Mouse (Mus musculus): ENCODE data around the gene Csnk2a2. TPM values are rescaled to one million over a fixed set of nuclear protein-coding genes. Genes with fewer than 3 reads are reported as not detected.
A peak's percentile ranks its signal among the peaks of the same experiment; 100 is the strongest.

The Csnk2a2 gene
- total and polyA plus RNA-seq, 2 experiments, result 10.1 to 13.2 TPM

- WGBS, result 25% methylated on average over 12 of the region's 12 CpGs
- TF ChIP-seq CTCF (IDR thresholded peaks at IDR 0.05; ENCODE audit: low read depth, low read length) (peak; percentile 70; the same call in 1 of the 2 replicates), POLR2A (IDR thresholded peaks at IDR 0.05; ENCODE audit: extremely low read depth, insufficient read depth, low read length) (no peak)
- peak overlapping the region; percentile 15; the same call in 1 of the 2 replicates for H3K9ac ChIP-seq (ENCODE audit: low read depth, low read length)
- H3K79me2 ChIP-seq (ENCODE audit: control insufficient read depth, insufficient read depth, low read length), result peaks cover 37% of the 10 kb centered on the region
- H3K4me3 ChIP-seq (ENCODE audit: insufficient read depth, low read depth, low read length), result no peak overlapping the region
- H3K36me3 ChIP-seq (ENCODE audit: control insufficient read depth, insufficient read depth, low read length), result no peaks in the 10 kb centered on the region
- DNase-seq (ENCODE audit: extremely low read depth, low read depth, low spot score), result peak; percentile 70
- peaks cover 64% of the 10 kb centered on the region for H3K4me1 ChIP-seq (ENCODE audit: control insufficient read depth, insufficient read depth, low read length)
- H3K27ac ChIP-seq (replicated peaks; ENCODE audit: insufficient read depth, low read depth, low read length), result peak overlapping the region; percentile 79
- no peaks in the 10 kb centered on the region for H3K27me3 ChIP-seq (ENCODE audit: control insufficient read depth, insufficient read depth, low read length)
These were observed 62.0 kb downstream of the Csnk2a2 start for GRCm38 (mm10) chr8:95427594-95428535.

GRCm38 (mm10) chr8:95426781-95427281, 63.0 kb downstream of the Csnk2a2 start:
- no peak for TF ChIP-seq CTCF (IDR thresholded peaks at IDR 0.05; ENCODE audit: low read depth, low read length)
- peaks cover 3% of the 10 kb centered on the region for H3K36me3 ChIP-seq (ENCODE audit: control insufficient read depth, insufficient read depth, low read length)
- 31% methylated on average over 2 of the region's 2 CpGs for WGBS
- H3K27ac ChIP-seq (replicated peaks; ENCODE audit: insufficient read depth, low read depth, low read length), result peak overlapping the region; percentile 58
- H3K79me2 ChIP-seq (ENCODE audit: control insufficient read depth, insufficient read depth, low read length), result peaks cover 33% of the 10 kb centered on the region
- H3K4me1 ChIP-seq (ENCODE audit: control insufficient read depth, insufficient read depth, low read length), result peaks cover 65% of the 10 kb centered on the region
- no peaks in the 10 kb centered on the region for H3K27me3 ChIP-seq (ENCODE audit: control insufficient read depth, insufficient read depth, low read length)
- peak; percentile 78 for DNase-seq (ENCODE audit: extremely low read depth, low read depth, low spot score)
- no peak overlapping the region for H3K4me3 ChIP-seq (ENCODE audit: insufficient read depth, low read depth, low read length)
- H3K9ac ChIP-seq (ENCODE audit: low read depth, low read length), result no peak overlapping the region

GRCm38 (mm10) chr8:95424682-95425081, 65.2 kb downstream of the Csnk2a2 start:
- peaks cover 20% of the 10 kb centered on the region; the same call in 1 of the 2 replicates for H3K79me2 ChIP-seq (ENCODE audit: control insufficient read depth, insufficient read depth, low read length)
- WGBS, result 21% methylated on average over 7 of the region's 7 CpGs
- H3K4me3 ChIP-seq (ENCODE audit: insufficient read depth, low read depth, low read length), result no peak overlapping the region; the same call in 1 of the 2 replicates
- TF ChIP-seq POLR2A (IDR thresholded peaks at IDR 0.05; ENCODE audit: extremely low read depth, insufficient read depth, low read length) (no peak), CTCF (IDR thresholded peaks at IDR 0.05; ENCODE audit: low read depth, low read length) (no peak)
- DNase-seq (ENCODE audit: extremely low read depth, low read depth, low spot score), result peak; percentile 97
- peaks cover 22% of the 10 kb centered on the region for H3K36me3 ChIP-seq (ENCODE audit: control insufficient read depth, insufficient read depth, low read length)
- peak overlapping the region; percentile 99 for H3K27ac ChIP-seq (replicated peaks; ENCODE audit: insufficient read depth, low read depth, low read length)
- 0 out of 2 replicates have a peak overlapping the region, but pooled peaks have one; percentile 47 for H3K9ac ChIP-seq (ENCODE audit: low read depth, low read length)
- H3K27me3 ChIP-seq (ENCODE audit: control insufficient read depth, insufficient read depth, low read length), result no peaks in the 10 kb centered on the region
- peaks cover 57% of the 10 kb centered on the region for H3K4me1 ChIP-seq (ENCODE audit: control insufficient read depth, insufficient read depth, low read length)

- Histone ChIP-seq H3K27ac (replicated peaks; ENCODE audit: insufficient read depth, low read depth, low read length) (peak overlapping the region; percentile 96), H3K79me2 (ENCODE audit: control insufficient read depth, insufficient read depth, low read length) (peaks cover 6% of the 10 kb centered on the region; the same call in 1 of the 2 replicates), H3K9ac (ENCODE audit: low read depth, low read length) (peak overlapping the region; percentile 65), H3K4me1 (ENCODE audit: control insufficient read depth, insufficient read depth, low read length) (peaks cover 39% of the 10 kb centered on the region), H3K27me3 (ENCODE audit: control insufficient read depth, insufficient read depth, low read length) (no peaks in the 10 kb centered on the region), H3K4me3 (ENCODE audit: insufficient read depth, low read depth, low read length) (no peak overlapping the region), H3K36me3 (ENCODE audit: control insufficient read depth, insufficient read depth, low read length) (peaks cover 32% of the 10 kb centered on the region)
- WGBS, result 39% methylated on average over 14 of the region's 14 CpGs
- TF ChIP-seq POLR2A (IDR thresholded peaks at IDR 0.05; ENCODE audit: extremely low read depth, insufficient read depth, low read length) (no peak), CTCF (IDR thresholded peaks at IDR 0.05; ENCODE audit: low read depth, low read length) (no peak)
- peak; percentile 94 for DNase-seq (ENCODE audit: extremely low read depth, low read depth, low spot score)
These were observed 67.5 kb downstream of the Csnk2a2 start for GRCm38 (mm10) chr8:95422193-95422810.

GRCm38 (mm10) chr8:95411309-95411972, 78.4 kb downstream of the Csnk2a2 start:
- Histone ChIP-seq H3K79me2 (ENCODE audit: control insufficient read depth, insufficient read depth, low read length) (no peaks in the 10 kb centered on the region), H3K4me1 (ENCODE audit: control insufficient read depth, insufficient read depth, low read length) (no peaks in the 10 kb centered on the region), H3K9ac (ENCODE audit: low read depth, low read length) (no peak overlapping the region), H3K27me3 (ENCODE audit: control insufficient read depth, insufficient read depth, low read length) (no peaks in the 10 kb centered on the region), H3K36me3 (ENCODE audit: control insufficient read depth, insufficient read depth, low read length) (no peaks in the 10 kb centered on the region), H3K4me3 (ENCODE audit: insufficient read depth, low read depth, low read length) (no peak overlapping the region), H3K27ac (replicated peaks; ENCODE audit: insufficient read depth, low read depth, low read length) (no peak overlapping the region)
- TF ChIP-seq POLR2A (IDR thresholded peaks at IDR 0.05; ENCODE audit: extremely low read depth, insufficient read depth, low read length) (no peak), CTCF (IDR thresholded peaks at IDR 0.05; ENCODE audit: low read depth, low read length) (no peak)
- WGBS, result 66% methylated on average over 10 of the region's 10 CpGs
- no peak for DNase-seq (ENCODE audit: extremely low read depth, low read depth, low spot score)

Data from liver, adult 2 months (tissue).